Mouse (Mus musculus): Measurements from ENCODE around the gene Pgam1.
A peak's percentile ranks its signal among the peaks of the same experiment; 100 is the strongest.

Gene Pgam1

GRCm38 (mm10) chr19:41911178-41912073 lies at the start of gene Pgam1:
Gene Pgam1, plus strand, starts transcription at chr19:41911923.
- DNase-seq (ENCODE audit: low spot score) = peak; percentile 99

GRCm38 (mm10) chr19:41866707-41867106 lies 45.0 kb upstream of the Pgam1 start:
- no peak for DNase-seq (ENCODE audit: low spot score)

GRCm38 (mm10) chr19:41869296-41869695 lies 42.4 kb upstream of the Pgam1 start:
- no peak for DNase-seq (ENCODE audit: low spot score)

- peak; percentile 13 for DNase-seq (ENCODE audit: low spot score)
Measured at GRCm38 (mm10) chr19:41869946-41870345, 41.8 kb upstream of the Pgam1 start.

GRCm38 (mm10) chr19:41872285-41872684 lies 39.4 kb upstream of the Pgam1 start:
- DNase-seq (ENCODE audit: low spot score) = no peak

- DNase-seq (ENCODE audit: low spot score) = no peak
Measured at GRCm38 (mm10) chr19:41874356-41874755, 37.4 kb upstream of the Pgam1 start.

- DNase-seq (ENCODE audit: low spot score) = no peak
Measured at GRCm38 (mm10) chr19:41881842-41882241, 29.9 kb upstream of the Pgam1 start.

- DNase-seq (ENCODE audit: low spot score) = no peak
Measured at GRCm38 (mm10) chr19:41883882-41884281, 27.8 kb upstream of the Pgam1 start.

GRCm38 (mm10) chr19:41888191-41888590 lies 23.5 kb upstream of the Pgam1 start:
- DNase-seq (ENCODE audit: low spot score) = no peak

GRCm38 (mm10) chr19:41894959-41895358 lies 16.8 kb upstream of the Pgam1 start:
- DNase-seq (ENCODE audit: low spot score) = no peak

- peak; percentile 95 for DNase-seq (ENCODE audit: low spot score)
Measured at GRCm38 (mm10) chr19:41895460-41896318, 16.0 kb upstream of the Pgam1 start, which contains the start of gene Rrp12. Gene Rrp12, minus strand, starts transcription at chr19:41896173.

GRCm38 (mm10) chr19:41896319-41896711 lies 15.4 kb upstream of the Pgam1 start:
- DNase-seq (ENCODE audit: low spot score) = no peak

- peak; percentile 83 for DNase-seq (ENCODE audit: low spot score)
Measured at GRCm38 (mm10) chr19:41898860-41899259, 12.9 kb upstream of the Pgam1 start.

GRCm38 (mm10) chr19:41900495-41901090 lies 11.1 kb upstream of the Pgam1 start:
- DNase-seq (ENCODE audit: low spot score) = no peak

- no peak for DNase-seq (ENCODE audit: low spot score)
Measured at GRCm38 (mm10) chr19:41901696-41902095, 10.0 kb upstream of the Pgam1 start.

GRCm38 (mm10) chr19:41902848-41903593 lies 8.7 kb upstream of the Pgam1 start:
- no peak for DNase-seq (ENCODE audit: low spot score)

- no peak for DNase-seq (ENCODE audit: low spot score)
Measured at GRCm38 (mm10) chr19:41905246-41905645, 6.5 kb upstream of the Pgam1 start.

GRCm38 (mm10) chr19:41906311-41907078 lies 5.2 kb upstream of the Pgam1 start:
- no peak for DNase-seq (ENCODE audit: low spot score)

- DNase-seq (ENCODE audit: low spot score) = no peak
Measured at GRCm38 (mm10) chr19:41907079-41907760, 4.5 kb upstream of the Pgam1 start.

- DNase-seq (ENCODE audit: low spot score) = no peak
Measured at GRCm38 (mm10) chr19:41908736-41909135, 3.0 kb upstream of the Pgam1 start.
